Comparison of ENCODE assay signal across 12 mouse cellular contexts in genomic region chr15:56484693-56485092, GRCm38 (mm10).
"Had no signal": no experiment of that assay in that cellular context is flagged by ENCODE, and none has a peak within 500 bp of the region (broad histone marks: within the 10 kb centered on the region; RNA-seq: fewer than 3 reads in every experiment).

No protein-coding gene starts in this region.

- DNase-seq: left cerebral cortex, postnatal 4 days; liver; liver, embryonic 13.5 days; liver, postnatal 0 days; lung, adult 18-20 months; lung, adult 2 months; lung, embryonic 14.5 days; lung, postnatal 10 days; lung, postnatal 14 days; lung, postnatal 36 days; lung, postnatal 4 days; midbrain, embryonic 14.5 days had no signal
